Mouse (Mus musculus) heart, postnatal 4 days (tissue): Measurements from ENCODE around the gene Slc6a12. TPM values are rescaled to one million over a fixed set of nuclear protein-coding genes. Genes with fewer than 3 reads are reported as not detected.

ENCODE experiments used
- DNase-seq: peaks from one replicate; pipeline ENCODE4 v3.0.0; 2021
- microRNA-seq, 2 experiments: library from miRNA; unstranded; fragments of <30 nt; microRNA quantifications; one replicate each; pipeline ENCODE4 v1.2.0; 2021 to 2022
- total RNA-seq, 2 experiments: library from RNA; stranded (reverse); gene quantifications; 2 replicates each; pipeline ENCODE4 v1.2.3; 2021

Slc6a12 gene
- total RNA-seq, 2 experiments from 2014 or later, result 0.27 to 0.29 TPM

DNA sequence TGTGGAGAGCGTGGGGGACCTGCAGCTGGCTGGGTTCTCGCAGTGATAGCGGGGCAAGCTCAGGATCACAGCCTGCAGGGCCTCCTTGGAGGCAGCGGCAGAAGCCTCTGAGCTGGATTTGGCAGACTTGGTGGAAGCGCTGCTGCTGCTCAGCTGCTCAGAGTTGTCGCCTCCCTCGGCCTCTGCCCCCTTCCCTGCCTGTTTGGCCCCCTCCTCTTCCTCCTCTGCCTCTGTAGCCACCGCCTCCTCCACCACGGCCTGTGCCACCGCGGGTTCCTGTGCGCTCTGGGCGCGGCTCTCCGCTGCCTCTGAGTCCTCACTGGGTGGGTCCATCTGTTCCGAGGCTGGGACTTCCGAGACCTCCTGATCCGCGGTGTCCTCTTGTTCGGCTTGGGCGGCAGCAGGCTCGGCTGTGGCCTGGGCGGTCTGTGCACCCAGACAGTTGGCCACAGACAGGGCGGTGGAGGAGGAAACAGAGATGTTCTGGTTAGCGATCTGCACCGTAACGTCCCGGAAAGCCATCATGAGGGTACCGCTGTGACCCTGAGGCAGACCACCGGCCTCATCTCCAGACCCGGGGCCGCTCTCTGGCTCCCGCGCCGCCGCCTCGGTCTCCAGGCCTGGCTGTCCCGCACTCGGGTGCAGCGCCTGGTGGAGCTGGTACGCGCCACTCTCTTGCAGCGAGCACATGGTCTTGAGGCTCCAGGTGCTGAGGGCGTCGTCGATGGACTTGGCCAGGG, 69.9 kb downstream of the Slc6a12 start:
- no peak for DNase-seq

Small RNA genes lying within 50 kb of the gene (microRNA-seq; reads per million reads assigned to microRNA genes)
- gene Gm24855, result 0 reads per million in 2 experiments

Other genes starting within 250 kb of the Slc6a12 start
- gene Mical3, start 212.1 kb upstream of the Slc6a12 start, total RNA-seq, result 100 to 1,000 TPM; 201 to 216 TPM
- 1 to 10 TPM; 6.4 to 8.0 TPM for gene Pex26, start 159.4 kb upstream of the Slc6a12 start, total RNA-seq
- 10 to 100 TPM; 20.9 to 27.5 TPM for gene Tuba8, start 132.4 kb upstream of the Slc6a12 start, total RNA-seq
- under 1 TPM; 0.67 to 0.68 TPM for gene Usp18, start 97.2 kb upstream of the Slc6a12 start, total RNA-seq
- gene Slc6a13, start 42.8 kb upstream of the Slc6a12 start, total RNA-seq, result 1 to 10 TPM; 3.7 to 4.7 TPM
- under 1 TPM; 0.19 to 0.32 TPM for gene Iqsec3, start 130.6 kb downstream of the Slc6a12 start, total RNA-seq